Mouse (Mus musculus) stomach, embryonic 16.5 days (tissue): Measurements from ENCODE around the gene Aldh1a2. TPM values are rescaled to one million over a fixed set of nuclear protein-coding genes. Genes with fewer than 3 reads are reported as not detected.

Experiments used
- ATAC-seq: fragments of 200-750 bp; cut with Nextera tagmentation; 2 replicates; pipeline ENCODE4 v1.8.0; 2017; ENCODE audit warnings: moderate number of reproducible peaks, moderate TSS enrichment; ENCODE audit not compliant: insufficient read depth, low FRiP score
- H3K27ac ChIP-seq: fragments of 300-500 bp; sonication (generic); 2 replicates; pipeline ENCODE4 v1.5.1; 2014; ENCODE audit warnings: low read length
- H3K27me3 ChIP-seq: fragments of 300-500 bp; sonication (generic); 2 replicates; pipeline ENCODE4 v1.6.1; 2014; ENCODE audit warnings: low read length, control low read depth, mixed read lengths; ENCODE audit not compliant: control insufficient read depth, insufficient read depth
- H3K36me3 ChIP-seq: fragments of 300-500 bp; sonication (generic); 2 replicates; pipeline ENCODE4 v1.6.1; 2014; ENCODE audit warnings: low read length; ENCODE audit not compliant: control insufficient read depth, insufficient read depth
- H3K4me1 ChIP-seq: fragments of 300-500 bp; sonication (generic); 2 replicates; pipeline ENCODE4 v1.6.1; 2014; ENCODE audit warnings: low read length, control low read depth, mixed read lengths; ENCODE audit not compliant: control insufficient read depth, insufficient read depth
- H3K4me2 ChIP-seq: fragments of 300-500 bp; sonication (generic); 2 replicates; pipeline ENCODE4 v1.6.1; 2014; ENCODE audit warnings: low read depth, low read length, mixed read lengths
- H3K4me3 ChIP-seq: fragments of 300-500 bp; sonication (generic); replicated peaks from 2 replicates; pipeline ENCODE4 v1.5.1; 2014; ENCODE audit warnings: mild to moderate bottlenecking, low read length
- H3K9ac ChIP-seq: fragments of 300-500 bp; sonication (generic); 2 replicates; pipeline ENCODE4 v1.6.1; 2014; ENCODE audit warnings: low read length
- H3K9me3 ChIP-seq: fragments of 300-500 bp; sonication (generic); replicated peaks from 2 replicates; pipeline ENCODE4 v1.6.1; 2016; ENCODE audit warnings: low read length, control low read depth; ENCODE audit not compliant: control insufficient read depth
- WGBS: fragments of 180-500 bp; shearing (Covaris S2); extraction: QIAGEN DNeasy Blood & Tissue Kit; methylation state at CpG from one replicate; pipeline ENCODE4 v1.1.7; 2014; 5-methylcytosine and 5-hydroxymethylcytosine counted together
- polyA plus RNA-seq: library from polyadenylated mRNA; unstranded; fragments of >200 nt; fragmentation: Nextera tagmentation; extraction: Ambion mirVana; gene quantifications from 2 replicates; pipeline ENCODE4 v1.2.1, GENCODE M21; 2015

Aldh1a2 gene
- polyA plus RNA-seq, 1 experiment from 2014 or later: 91.0 TPM

DNA sequence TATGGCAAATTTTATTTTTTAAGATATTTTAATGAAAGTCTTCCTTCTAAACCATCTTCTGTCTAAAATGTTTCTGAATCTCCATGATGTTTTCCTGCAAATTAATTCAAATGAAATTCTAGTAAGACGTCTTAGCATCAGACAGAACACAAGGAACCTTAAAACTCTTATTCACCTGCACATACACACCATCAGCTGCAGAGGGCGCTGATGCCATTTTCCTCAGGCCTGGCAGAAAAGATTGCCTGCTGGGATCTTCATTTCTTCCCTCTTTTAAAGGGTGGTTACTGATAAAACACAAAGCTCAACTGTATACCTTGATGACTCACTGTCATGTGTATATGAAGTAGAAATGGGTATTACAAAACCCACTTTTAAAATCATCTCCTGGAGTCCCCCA, 4.7 kb upstream of the Aldh1a2 start:
- 7% methylated on average over 2 of the region's 2 CpGs for WGBS
- Histone ChIP-seq H3K27ac (no peak overlapping the region), H3K4me2 (no peak overlapping the region), H3K4me1 (no peaks in the 10 kb centered on the region; the same call in 1 of the 2 replicates), H3K9me3 (no peaks in the 10 kb centered on the region), H3K4me3 (no peak overlapping the region), H3K9ac (no peak overlapping the region), H3K27me3 (peaks cover 16% of the 10 kb centered on the region), H3K36me3 (no peaks in the 10 kb centered on the region)
- ATAC-seq: no peak

DNA sequence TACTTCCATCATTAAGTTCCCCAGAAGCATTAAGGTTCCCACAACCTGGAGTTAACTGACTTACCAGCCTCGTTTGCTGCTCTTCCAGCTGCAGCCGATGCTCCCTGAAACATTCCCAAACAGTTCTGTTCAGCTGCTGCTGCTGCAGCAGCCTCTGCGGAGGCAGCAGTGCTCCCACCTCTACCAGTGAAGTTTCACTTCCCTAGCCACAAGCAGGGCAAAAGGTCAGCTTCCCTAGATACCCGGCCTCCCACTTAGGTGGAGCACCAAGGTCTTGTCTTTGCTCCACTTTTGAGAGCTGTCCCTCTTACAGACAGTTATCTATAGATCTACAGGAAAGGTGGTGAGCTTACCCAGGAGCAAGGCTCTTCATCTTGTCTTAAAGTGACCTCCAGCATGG, 2.0 kb upstream of the Aldh1a2 start:
- no peak overlapping the region for H3K4me2 ChIP-seq
- no peak for ATAC-seq
- H3K27me3 ChIP-seq: peaks cover 20% of the 10 kb centered on the region
- no peaks in the 10 kb centered on the region for H3K36me3 ChIP-seq
- H3K4me1 ChIP-seq: peaks cover 4% of the 10 kb centered on the region
- H3K9ac ChIP-seq: no peak overlapping the region
- H3K27ac ChIP-seq: no peak overlapping the region
- 30% methylated on average over 4 of the region's 4 CpGs for WGBS
- no peaks in the 10 kb centered on the region for H3K9me3 ChIP-seq
- H3K4me3 ChIP-seq: no peak overlapping the region

DNA sequence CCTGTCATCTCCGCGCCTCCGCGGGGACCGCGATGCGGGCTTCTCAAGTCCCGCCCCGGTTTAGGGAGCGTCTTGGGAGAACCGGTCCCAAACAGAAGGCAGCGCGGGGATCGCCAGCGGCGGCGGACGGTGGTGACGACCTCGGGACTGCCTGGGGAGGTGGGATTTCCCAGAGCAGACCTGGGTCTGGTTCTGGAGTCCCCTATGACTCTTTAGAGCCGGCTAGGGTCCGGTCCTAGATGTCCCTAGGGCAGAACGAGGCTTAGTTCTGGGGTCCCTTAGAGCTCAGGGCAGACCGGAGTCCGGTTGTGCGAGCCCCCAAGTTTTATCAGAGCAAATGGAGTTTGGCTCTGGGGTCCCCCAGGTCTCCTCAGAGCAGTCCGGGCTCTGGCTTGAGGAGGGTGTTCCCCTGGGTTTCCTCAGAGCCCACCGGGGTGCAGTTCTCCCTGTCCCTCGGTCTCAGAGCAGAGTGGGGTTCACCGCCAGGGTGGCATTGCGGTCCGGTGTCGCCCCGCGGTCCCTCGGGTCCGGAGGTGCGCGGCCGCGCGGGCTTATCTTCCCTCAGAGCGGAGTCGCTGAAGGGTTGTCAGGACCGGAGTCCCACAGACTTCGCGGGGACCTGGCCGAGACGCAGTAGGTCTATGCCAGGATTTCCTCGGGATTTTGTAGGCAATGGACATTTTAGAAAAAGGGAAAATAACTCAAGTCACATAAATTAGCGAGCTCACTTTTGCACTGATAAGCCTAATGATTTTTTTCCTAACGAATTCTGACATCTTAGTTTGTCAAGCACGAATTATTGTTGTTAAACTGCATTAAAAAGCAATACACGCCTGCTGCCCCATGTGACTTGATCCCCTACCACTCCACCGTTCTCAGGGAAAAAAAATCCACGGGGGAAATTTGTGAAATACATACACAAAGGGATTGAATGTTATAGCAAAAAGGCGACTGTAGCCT, 727 bp downstream of the Aldh1a2 start:
- peak overlapping the region; percentile 63 for H3K4me2 ChIP-seq
- H3K9me3 ChIP-seq: no peaks in the 10 kb centered on the region
- H3K9ac ChIP-seq: peak overlapping the region; percentile 72
- WGBS: 1% methylated on average over 57 of the region's 57 CpGs
- H3K27me3 ChIP-seq: peaks cover 26% of the 10 kb centered on the region
- H3K4me3 ChIP-seq: peak overlapping the region; percentile 56
- H3K4me1 ChIP-seq: peaks cover 4% of the 10 kb centered on the region
- no peak overlapping the region; the same call in 1 of the 2 replicates for H3K27ac ChIP-seq
- ATAC-seq: peak; percentile 26; the same call in 1 of the 2 replicates
- H3K36me3 ChIP-seq: no peaks in the 10 kb centered on the region

DNA sequence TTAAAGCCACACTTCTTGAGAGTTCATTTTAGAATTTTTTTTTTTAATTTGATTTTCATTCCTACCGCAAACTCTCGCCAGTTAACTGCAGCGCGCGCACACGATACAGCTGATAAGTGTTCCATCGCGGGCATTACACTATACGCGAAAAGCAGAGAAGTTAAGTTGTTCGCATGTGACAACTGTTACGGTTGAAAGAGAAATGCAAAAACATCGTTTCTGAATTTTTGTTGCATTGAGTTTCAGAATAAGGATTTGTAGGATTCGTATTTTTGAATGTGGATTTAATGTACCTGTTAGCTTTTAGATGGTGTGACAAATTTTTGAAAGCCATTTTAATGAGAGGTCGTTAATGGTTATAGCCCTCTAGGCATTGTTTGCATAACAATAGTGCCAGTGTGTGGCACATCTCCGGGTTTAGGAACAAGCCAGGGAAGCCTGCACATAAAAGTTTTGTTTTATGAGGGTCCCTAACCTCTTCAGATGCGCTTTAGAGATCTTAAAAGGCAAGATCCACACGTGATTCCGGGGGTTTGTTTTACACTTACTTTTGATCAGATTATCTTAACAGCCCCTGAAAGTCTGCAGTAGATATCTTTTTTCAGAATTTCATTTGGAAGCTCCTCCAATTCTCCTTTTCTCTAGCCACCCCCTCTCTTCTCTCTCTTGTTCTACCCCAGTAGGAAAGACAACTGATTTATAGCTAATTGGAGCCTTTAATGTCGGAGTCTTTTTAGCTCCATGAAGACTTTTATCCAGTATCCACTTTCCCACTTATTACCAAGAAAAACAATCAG, 1.6 kb downstream of the Aldh1a2 start:
- Histone ChIP-seq H3K4me2 (peak overlapping the region; percentile 63), H3K9me3 (no peaks in the 10 kb centered on the region), H3K4me1 (peaks cover 4% of the 10 kb centered on the region), H3K36me3 (no peaks in the 10 kb centered on the region), H3K27ac (no peak overlapping the region), H3K27me3 (peaks cover 26% of the 10 kb centered on the region), H3K4me3 (peak overlapping the region; percentile 56), H3K9ac (no peak overlapping the region; the same call in 1 of the 2 replicates)
- ATAC-seq: no peak
- WGBS: 15% methylated on average over 20 of the region's 20 CpGs

DNA sequence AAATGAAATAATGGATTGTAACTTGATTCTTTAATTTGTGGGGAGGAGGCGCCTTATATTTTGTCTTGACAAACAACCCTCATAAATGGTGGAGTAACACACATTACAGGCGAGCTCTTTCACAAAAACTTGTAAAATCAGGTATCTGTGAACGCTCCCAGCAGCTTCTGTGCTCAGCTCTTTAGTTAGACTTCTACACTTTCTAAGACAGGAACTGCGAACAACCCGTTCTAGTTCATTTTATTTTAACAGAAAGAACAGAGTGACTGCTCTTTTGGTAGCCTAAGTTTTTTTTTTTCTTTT, 2.2 kb downstream of the Aldh1a2 start:
- 35% methylated on average over 5 of the region's 5 CpGs for WGBS
- Histone ChIP-seq H3K27ac (no peak overlapping the region), H3K27me3 (peaks cover 26% of the 10 kb centered on the region), H3K4me1 (peaks cover 4% of the 10 kb centered on the region), H3K36me3 (no peaks in the 10 kb centered on the region), H3K4me3 (peak overlapping the region; percentile 22; the same call in 1 of the 2 replicates), H3K9ac (no peak overlapping the region), H3K4me2 (no peak overlapping the region), H3K9me3 (no peaks in the 10 kb centered on the region)
- no peak for ATAC-seq

DNA sequence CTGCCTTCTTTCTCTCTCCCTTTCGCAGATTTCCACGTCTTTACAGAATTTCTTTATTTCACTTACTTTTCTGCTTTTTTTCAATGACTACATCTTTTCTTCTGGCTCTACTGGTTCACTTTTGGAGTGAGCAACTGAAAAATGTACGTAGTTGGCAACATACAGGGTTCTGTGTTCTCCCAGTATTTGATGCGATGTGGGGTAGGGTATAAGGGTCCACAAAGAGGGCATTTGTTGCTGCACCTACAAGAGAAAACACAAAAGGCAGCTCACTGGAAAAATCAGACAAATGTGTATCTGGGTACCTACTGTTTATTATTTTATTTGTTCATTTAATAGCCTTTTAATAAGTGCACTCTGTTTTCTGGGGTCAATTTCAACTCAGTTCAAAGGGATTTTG, 3.6 kb downstream of the Aldh1a2 start:
- Histone ChIP-seq H3K36me3 (no peaks in the 10 kb centered on the region), H3K4me2 (peak overlapping the region; percentile 15; the same call in 1 of the 2 replicates), H3K4me3 (no peak overlapping the region), H3K9ac (no peak overlapping the region), H3K27ac (no peak overlapping the region), H3K9me3 (no peaks in the 10 kb centered on the region), H3K4me1 (peaks cover 4% of the 10 kb centered on the region), H3K27me3 (peaks cover 26% of the 10 kb centered on the region)
- 86% methylated on average over 4 of the region's 4 CpGs for WGBS
- ATAC-seq: no peak

DNA sequence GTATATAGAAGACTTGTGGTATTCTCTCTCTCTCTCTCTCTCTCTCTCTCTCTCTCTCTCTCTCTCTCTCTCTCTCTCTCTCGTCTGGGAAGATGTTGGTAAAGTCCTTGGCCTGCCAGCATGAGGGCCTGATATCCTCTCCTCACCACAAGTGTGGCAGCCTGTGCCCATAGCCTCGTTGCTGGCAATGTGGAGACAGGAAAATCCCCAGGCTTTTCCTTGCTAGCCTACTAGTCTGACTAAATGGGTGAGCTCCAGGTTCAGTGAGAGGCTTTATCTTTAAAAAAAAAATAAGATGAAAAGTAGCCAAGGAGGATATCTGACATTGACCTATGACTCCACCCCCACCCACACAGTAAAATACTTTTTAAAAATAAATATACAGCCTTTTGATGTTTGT, 4.8 kb downstream of the Aldh1a2 start:
- Histone ChIP-seq H3K9ac (no peak overlapping the region), H3K4me3 (no peak overlapping the region), H3K9me3 (no peaks in the 10 kb centered on the region), H3K4me1 (peaks cover 4% of the 10 kb centered on the region), H3K27ac (no peak overlapping the region), H3K36me3 (no peaks in the 10 kb centered on the region), H3K4me2 (no peak overlapping the region), H3K27me3 (peaks cover 15% of the 10 kb centered on the region)
- 52% methylated on average over 2 of the region's 2 CpGs for WGBS
- ATAC-seq: no peak

DNA sequence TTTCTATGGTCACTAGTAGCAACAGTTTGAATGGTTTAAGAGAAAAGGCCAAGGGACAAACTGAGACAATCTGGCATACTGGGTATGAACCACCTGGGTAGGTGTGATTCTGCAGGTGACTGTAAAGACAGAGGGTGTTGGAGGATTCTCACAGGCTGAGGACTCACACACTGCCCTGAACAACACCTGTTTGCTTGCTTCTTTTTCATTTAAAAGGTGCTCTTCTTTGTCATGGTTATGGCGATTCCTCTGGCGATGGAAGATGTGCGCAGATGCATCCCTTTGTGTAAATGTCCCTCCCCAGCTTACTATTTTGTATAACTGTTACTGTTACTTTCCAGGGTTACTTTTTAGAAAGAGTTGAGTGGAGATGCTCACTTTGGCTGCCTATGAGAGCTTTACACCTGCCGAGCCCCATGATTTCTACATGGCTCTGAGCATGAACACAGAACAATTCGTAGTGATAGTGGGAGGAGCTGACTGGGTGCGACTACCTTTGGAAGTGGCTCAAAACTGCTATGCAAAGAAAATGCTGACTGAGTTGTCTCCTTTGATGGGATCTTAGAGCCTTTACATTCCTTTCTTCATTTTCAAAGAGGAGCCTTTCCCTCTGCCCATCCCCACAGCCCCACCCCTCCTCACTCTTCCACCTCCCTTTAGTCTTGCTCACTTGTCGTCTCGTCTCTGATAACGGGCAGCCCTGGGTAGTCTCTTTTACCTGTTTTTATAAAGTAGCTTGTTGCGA, 11.8 kb downstream of the Aldh1a2 start:
- 58% methylated on average over 10 of the region's 10 CpGs for WGBS
- H3K9ac ChIP-seq: no peak overlapping the region
- no peaks in the 10 kb centered on the region for H3K36me3 ChIP-seq

More for the DNA sequence above, 11.8 kb downstream of the Aldh1a2 start:
- H3K9me3 ChIP-seq: no peaks in the 10 kb centered on the region
- H3K27me3 ChIP-seq: no peaks in the 10 kb centered on the region
- no peak overlapping the region for H3K4me2 ChIP-seq
- H3K27ac ChIP-seq: no peak overlapping the region
- H3K4me3 ChIP-seq: no peak overlapping the region
- no peak for ATAC-seq
- no peaks in the 10 kb centered on the region; the same call in 1 of the 2 replicates for H3K4me1 ChIP-seq
